Mouse (Mus musculus): Measurements from ENCODE around the gene Adgrb2. TPM values are rescaled to one million over a fixed set of nuclear protein-coding genes. Genes with fewer than 3 reads are reported as not detected.

Gene Adgrb2
- polyA plus RNA-seq, 1 experiment from 2014 or later: 1.9 TPM

- H3K4me2 ChIP-seq (ENCODE audit: low read depth, low read length): no peak overlapping the region
- H3K27ac ChIP-seq (ENCODE audit: low read length): no peak overlapping the region
- no peak overlapping the region for H3K4me3 ChIP-seq (replicated peaks; ENCODE audit: low read length)
- peaks cover 13% of the 10 kb centered on the region for H3K4me1 ChIP-seq (ENCODE audit: control insufficient read depth, insufficient read depth, low read length)
- WGBS: 53% methylated on average over 7 of the region's 7 CpGs
- no peaks in the 10 kb centered on the region for H3K9me3 ChIP-seq (replicated peaks; ENCODE audit: control insufficient read depth, low read length)
- H3K9ac ChIP-seq (ENCODE audit: low read length): no peak overlapping the region
- H3K36me3 ChIP-seq (ENCODE audit: control insufficient read depth, insufficient read depth, low read length): no peaks in the 10 kb centered on the region
- peaks cover 3% of the 10 kb centered on the region; the same call in 1 of the 2 replicates for H3K27me3 ChIP-seq (ENCODE audit: control insufficient read depth, insufficient read depth, low read length)
- ATAC-seq (ENCODE audit: insufficient read depth, low FRiP score): no peak
Observed at GRCm38 (mm10) chr4:130033496-130033895, 48.8 kb downstream of the Adgrb2 start.

DNA sequence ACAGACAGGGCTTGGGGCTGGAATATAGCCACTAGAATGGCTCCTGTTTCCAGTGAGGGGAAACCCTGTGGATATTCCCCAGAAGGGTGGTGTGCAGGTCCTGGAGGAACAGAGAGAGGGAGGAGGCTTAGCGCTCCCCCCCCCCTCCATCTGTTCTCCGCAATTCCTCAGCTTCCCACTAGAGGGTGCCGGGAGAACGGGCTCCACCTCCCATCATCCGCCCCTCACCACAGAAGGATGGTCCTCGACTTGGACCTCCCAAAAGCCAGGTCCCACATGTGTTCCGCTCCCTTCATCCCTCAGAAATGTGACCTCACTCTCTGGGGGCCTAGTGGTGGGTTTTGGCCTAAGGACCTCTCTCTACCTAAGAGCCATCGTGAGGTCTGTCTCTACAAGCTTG lies 51.4 kb downstream of the Adgrb2 start:
- peak; percentile 57; the same call in 1 of the 2 replicates for ATAC-seq (ENCODE audit: insufficient read depth, low FRiP score)
- Histone ChIP-seq H3K36me3 (ENCODE audit: control insufficient read depth, insufficient read depth, low read length) (no peaks in the 10 kb centered on the region), H3K9ac (ENCODE audit: low read length) (no peak overlapping the region; the same call in 1 of the 2 replicates), H3K4me2 (ENCODE audit: low read depth, low read length) (peak overlapping the region; percentile 38), H3K9me3 (replicated peaks; ENCODE audit: control insufficient read depth, low read length) (no peaks in the 10 kb centered on the region), H3K27me3 (ENCODE audit: control insufficient read depth, insufficient read depth, low read length) (peaks cover 3% of the 10 kb centered on the region; the same call in 1 of the 2 replicates), H3K4me1 (ENCODE audit: control insufficient read depth, insufficient read depth, low read length) (peaks cover 16% of the 10 kb centered on the region), H3K4me3 (replicated peaks; ENCODE audit: low read length) (no peak overlapping the region), H3K27ac (ENCODE audit: low read length) (peak overlapping the region; percentile 92)
- 4% methylated on average over 7 of the region's 8 CpGs for WGBS

DNA sequence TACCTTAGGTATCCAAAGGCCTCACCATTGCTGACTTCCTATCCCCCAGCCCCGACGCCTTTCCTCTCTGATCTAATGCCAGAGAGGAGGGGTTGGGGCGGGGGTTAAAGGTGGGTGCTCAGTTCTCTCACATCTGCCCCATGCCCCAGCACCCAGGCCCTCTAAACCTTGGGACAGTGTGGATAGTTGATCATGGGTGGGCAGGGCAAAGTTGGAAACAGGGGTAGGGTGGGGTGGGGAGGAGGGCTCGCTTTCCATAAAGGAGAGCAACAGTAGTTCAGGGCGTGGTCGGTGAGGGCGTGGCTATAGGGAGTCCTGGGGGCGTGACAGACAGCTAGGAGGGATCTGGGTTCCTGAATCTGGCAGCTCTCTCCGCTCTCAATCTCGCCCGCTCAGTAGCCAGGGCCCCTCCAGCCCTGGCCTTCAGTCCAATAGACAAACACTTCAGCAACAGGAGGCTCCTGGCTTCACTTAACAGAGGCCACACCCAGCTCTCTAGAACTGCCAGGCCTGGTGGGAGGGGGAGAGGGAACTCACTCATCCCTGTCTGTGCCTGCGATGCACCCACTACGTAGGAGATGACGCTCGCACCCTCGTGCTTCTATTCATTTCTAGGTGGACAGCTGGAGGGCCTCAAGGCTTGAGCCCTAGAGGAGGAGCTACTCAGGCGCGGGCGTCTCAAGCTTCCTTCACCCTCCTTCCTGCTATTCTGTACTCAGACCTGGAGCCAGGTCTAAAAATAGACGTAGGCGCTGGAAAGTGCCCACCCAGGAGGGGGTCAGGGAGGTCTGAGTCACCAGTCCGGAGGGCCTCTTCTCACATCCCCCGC lies 52.1 kb downstream of the Adgrb2 start:
- Histone ChIP-seq H3K4me2 (ENCODE audit: low read depth, low read length) (peak overlapping the region; percentile 38), H3K4me3 (replicated peaks; ENCODE audit: low read length) (0 out of 2 replicates have a peak overlapping the region, but pooled peaks have one; percentile 1), H3K36me3 (ENCODE audit: control insufficient read depth, insufficient read depth, low read length) (no peaks in the 10 kb centered on the region), H3K27ac (ENCODE audit: low read length) (peak overlapping the region; percentile 92), H3K9ac (ENCODE audit: low read length) (peak overlapping the region; percentile 29; the same call in 1 of the 2 replicates), H3K9me3 (replicated peaks; ENCODE audit: control insufficient read depth, low read length) (no peaks in the 10 kb centered on the region), H3K4me1 (ENCODE audit: control insufficient read depth, insufficient read depth, low read length) (peaks cover 16% of the 10 kb centered on the region), H3K27me3 (ENCODE audit: control insufficient read depth, insufficient read depth, low read length) (peaks cover 3% of the 10 kb centered on the region; the same call in 1 of the 2 replicates)
- peak; percentile 93 for ATAC-seq (ENCODE audit: insufficient read depth, low FRiP score)
- 5% methylated on average over 23 of the region's 23 CpGs for WGBS

DNA sequence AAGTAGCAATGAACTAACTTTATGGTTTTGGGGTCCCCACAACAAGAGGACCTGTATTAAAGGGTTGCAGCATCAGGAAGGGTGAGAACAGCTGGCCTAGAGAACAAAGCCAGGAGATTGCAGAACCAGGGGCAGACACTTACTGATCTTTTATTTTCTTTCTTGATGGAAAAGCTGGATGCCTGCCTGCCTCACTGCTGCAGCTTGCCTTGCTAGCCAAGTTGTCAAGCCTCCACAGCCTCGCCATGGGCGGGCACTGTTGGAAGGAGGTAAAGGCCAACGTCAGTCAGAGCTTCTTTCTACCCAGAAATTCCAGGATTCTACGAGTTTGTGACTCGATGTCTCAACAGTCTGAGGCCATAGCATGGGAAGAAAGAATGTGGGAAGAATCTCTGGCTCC lies 54.7 kb downstream of the Adgrb2 start:
- Histone ChIP-seq H3K9me3 (replicated peaks; ENCODE audit: control insufficient read depth, low read length) (no peaks in the 10 kb centered on the region), H3K9ac (ENCODE audit: low read length) (no peak overlapping the region), H3K4me3 (replicated peaks; ENCODE audit: low read length) (no peak overlapping the region), H3K27me3 (ENCODE audit: control insufficient read depth, insufficient read depth, low read length) (peaks cover 3% of the 10 kb centered on the region; the same call in 1 of the 2 replicates), H3K36me3 (ENCODE audit: control insufficient read depth, insufficient read depth, low read length) (no peaks in the 10 kb centered on the region), H3K4me2 (ENCODE audit: low read depth, low read length) (no peak overlapping the region), H3K4me1 (ENCODE audit: control insufficient read depth, insufficient read depth, low read length) (peaks cover 16% of the 10 kb centered on the region), H3K27ac (ENCODE audit: low read length) (no peak overlapping the region)
- no peak for ATAC-seq (ENCODE audit: insufficient read depth, low FRiP score)
- WGBS: 42% methylated on average over 5 of the region's 5 CpGs

- H3K27me3 ChIP-seq (ENCODE audit: control insufficient read depth, insufficient read depth, low read length): no peaks in the 10 kb centered on the region
- ATAC-seq (ENCODE audit: insufficient read depth, low FRiP score): no peak
- WGBS: 86% methylated on average over 11 of the region's 11 CpGs
- no peak overlapping the region for H3K4me3 ChIP-seq (replicated peaks; ENCODE audit: low read length)
- H3K9me3 ChIP-seq (replicated peaks; ENCODE audit: control insufficient read depth, low read length): no peaks in the 10 kb centered on the region
- H3K27ac ChIP-seq (ENCODE audit: low read length): no peak overlapping the region
- no peak overlapping the region for H3K4me2 ChIP-seq (ENCODE audit: low read depth, low read length)
- H3K4me1 ChIP-seq (ENCODE audit: control insufficient read depth, insufficient read depth, low read length): peaks cover 28% of the 10 kb centered on the region
- H3K36me3 ChIP-seq (ENCODE audit: control insufficient read depth, insufficient read depth, low read length): no peaks in the 10 kb centered on the region
- H3K9ac ChIP-seq (ENCODE audit: low read length): no peak overlapping the region
Observed at GRCm38 (mm10) chr4:130041076-130041475, 56.4 kb downstream of the Adgrb2 start.

DNA sequence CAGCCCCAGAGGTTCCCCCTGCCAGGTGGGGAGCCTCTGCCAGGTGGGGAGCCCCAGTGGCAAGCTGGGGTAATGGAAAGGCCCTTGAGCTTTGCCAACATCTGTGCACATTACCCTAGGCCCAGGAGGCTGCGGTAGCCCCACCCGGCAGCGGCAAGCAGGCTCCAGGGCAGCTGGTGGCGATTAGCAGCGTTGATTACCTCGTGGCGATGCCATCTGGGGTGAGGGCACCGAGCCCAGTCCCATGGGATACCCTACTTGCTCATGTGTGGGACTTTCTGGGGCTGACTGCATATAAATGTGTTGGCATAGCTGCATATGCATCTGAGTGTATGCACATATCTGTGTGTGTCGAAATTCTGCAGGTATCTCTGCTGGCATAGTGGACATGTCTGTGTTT lies 59.5 kb downstream of the Adgrb2 start:
- no peak for ATAC-seq (ENCODE audit: insufficient read depth, low FRiP score)
- Histone ChIP-seq H3K4me3 (replicated peaks; ENCODE audit: low read length) (no peak overlapping the region), H3K27ac (ENCODE audit: low read length) (no peak overlapping the region), H3K4me2 (ENCODE audit: low read depth, low read length) (no peak overlapping the region), H3K9me3 (replicated peaks; ENCODE audit: control insufficient read depth, low read length) (no peaks in the 10 kb centered on the region), H3K9ac (ENCODE audit: low read length) (no peak overlapping the region), H3K4me1 (ENCODE audit: control insufficient read depth, insufficient read depth, low read length) (peaks cover 26% of the 10 kb centered on the region), H3K27me3 (ENCODE audit: control insufficient read depth, insufficient read depth, low read length) (no peaks in the 10 kb centered on the region), H3K36me3 (ENCODE audit: control insufficient read depth, insufficient read depth, low read length) (no peaks in the 10 kb centered on the region)
- 79% methylated on average over 9 of the region's 9 CpGs for WGBS

DNA sequence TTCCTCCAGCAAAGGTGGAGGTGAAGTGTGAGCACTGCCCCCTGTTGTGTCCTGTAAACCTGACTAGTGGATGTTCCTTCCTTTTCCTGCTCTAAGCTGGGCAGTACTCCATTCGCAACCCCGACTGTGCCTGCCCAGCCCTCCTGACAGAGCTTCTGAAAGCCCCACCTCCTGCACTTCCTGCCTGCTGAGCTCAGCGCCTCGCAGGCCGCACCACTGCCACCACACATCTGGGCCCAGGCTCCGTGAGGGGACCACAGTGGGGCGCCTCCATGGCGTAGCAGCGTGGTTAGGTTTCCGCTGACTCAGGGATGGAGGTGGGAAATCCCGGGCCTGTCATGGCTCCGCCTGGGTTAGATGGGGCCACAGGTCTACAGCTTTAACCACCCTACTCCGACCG lies 60.9 kb downstream of the Adgrb2 start:
- Histone ChIP-seq H3K9ac (ENCODE audit: low read length) (peak overlapping the region; percentile 40), H3K36me3 (ENCODE audit: control insufficient read depth, insufficient read depth, low read length) (no peaks in the 10 kb centered on the region), H3K27me3 (ENCODE audit: control insufficient read depth, insufficient read depth, low read length) (no peaks in the 10 kb centered on the region), H3K4me3 (replicated peaks; ENCODE audit: low read length) (no peak overlapping the region), H3K4me1 (ENCODE audit: control insufficient read depth, insufficient read depth, low read length) (peaks cover 38% of the 10 kb centered on the region), H3K27ac (ENCODE audit: low read length) (peak overlapping the region; percentile 97), H3K4me2 (ENCODE audit: low read depth, low read length) (peak overlapping the region; percentile 28), H3K9me3 (replicated peaks; ENCODE audit: control insufficient read depth, low read length) (no peaks in the 10 kb centered on the region)
- no peak for ATAC-seq (ENCODE audit: insufficient read depth, low FRiP score)
- WGBS: 26% methylated on average over 14 of the region's 14 CpGs

- peak within 1 kb of the TSS; percentile 53 for H3K4me3 ChIP-seq (replicated peaks; ENCODE audit: low read length)
- H3K27me3 ChIP-seq (ENCODE audit: control insufficient read depth, insufficient read depth, low read length): no peaks in the 10 kb centered on the region
- H3K27ac ChIP-seq (ENCODE audit: low read length): peak within 1 kb of the TSS; percentile 97
- peak within 1 kb of the TSS; percentile 79 for H3K4me2 ChIP-seq (ENCODE audit: low read depth, low read length)
- peaks cover 39% of the 10 kb centered on the region for H3K4me1 ChIP-seq (ENCODE audit: control insufficient read depth, insufficient read depth, low read length)
- H3K36me3 ChIP-seq (ENCODE audit: control insufficient read depth, insufficient read depth, low read length): no peaks in the 10 kb centered on the region
- peak; percentile 91 for ATAC-seq (ENCODE audit: insufficient read depth, low FRiP score)
- 2% methylated on average over 45 of the region's 46 CpGs for WGBS
- H3K9me3 ChIP-seq (replicated peaks; ENCODE audit: control insufficient read depth, low read length): no peaks in the 10 kb centered on the region
- H3K9ac ChIP-seq (ENCODE audit: low read length): peak within 1 kb of the TSS; percentile 83
Observed at GRCm38 (mm10) chr4:130047331-130048202, 62.9 kb downstream of the Adgrb2 start, which contains the start of gene Col16a1. Gene Col16a1, plus strand, starts transcription at chr4:130047840.

- 32% methylated on average over 4 of the region's 4 CpGs for WGBS
- Histone ChIP-seq H3K27ac (ENCODE audit: low read length) (peak overlapping the region; percentile 97), H3K4me1 (ENCODE audit: control insufficient read depth, insufficient read depth, low read length) (peaks cover 39% of the 10 kb centered on the region), H3K9ac (ENCODE audit: low read length) (peak overlapping the region; percentile 83), H3K4me3 (replicated peaks; ENCODE audit: low read length) (peak overlapping the region; percentile 53), H3K4me2 (ENCODE audit: low read depth, low read length) (peak overlapping the region; percentile 79), H3K36me3 (ENCODE audit: control insufficient read depth, insufficient read depth, low read length) (0 out of 2 replicates have a peak, but pooled peaks cover 2% of the 10 kb centered on the region), H3K9me3 (replicated peaks; ENCODE audit: control insufficient read depth, low read length) (no peaks in the 10 kb centered on the region), H3K27me3 (ENCODE audit: control insufficient read depth, insufficient read depth, low read length) (no peaks in the 10 kb centered on the region)
- ATAC-seq (ENCODE audit: insufficient read depth, low FRiP score): no peak
Observed at GRCm38 (mm10) chr4:130048203-130048479, 63.5 kb downstream of the Adgrb2 start.

Measured in stomach, embryonic 16.5 days (tissue).